Mouse (Mus musculus) natural killer cell, adult 2 months (primary cell): ENCODE measurements around the gene Etv2.

Experiments used
- DNase-seq, 2 experiments: peaks; one replicate each; pipeline ENCODE4 v3.0.0; 2022; ENCODE audit warnings: low spot score in 2 of 2

Etv2 gene

GRCm38 (mm10) chr7:30588676-30589434 is 46.8 kb downstream of the Etv2 start, which contains the start of gene Kmt2b:
Gene Kmt2b, minus strand, starts transcription at chr7:30588726.
- peak; percentile 85 to 89 for DNase-seq

- peak; percentile 35 to 48 for DNase-seq
Measured at GRCm38 (mm10) chr7:30587842-30588667, 47.6 kb downstream of the Etv2 start.

GRCm38 (mm10) chr7:30586455-30587020 is 49.1 kb downstream of the Etv2 start:
- DNase-seq = no peak

GRCm38 (mm10) chr7:30585170-30585569 is 50.5 kb downstream of the Etv2 start:
- no peak for DNase-seq

GRCm38 (mm10) chr7:30584339-30584738 is 51.3 kb downstream of the Etv2 start:
- no peak for DNase-seq
